Mouse (Mus musculus) kidney, embryonic 15.5 days (tissue): Measurements from ENCODE around the gene Csnk1g1. TPM values are rescaled to one million over a fixed set of nuclear protein-coding genes. Genes with fewer than 3 reads are reported as not detected.

Experiments used
- ATAC-seq: fragments of 200-750 bp; cut with Nextera tagmentation; replicated peaks from 2 replicates; pipeline ENCODE4 v1.8.0; 2017; ENCODE audit warnings: moderate TSS enrichment; ENCODE audit not compliant: low FRiP score
- H3K27ac ChIP-seq: fragments of 300-500 bp; sonication (generic); 2 replicates; pipeline ENCODE4 v1.5.1; 2015; ENCODE audit warnings: mild to moderate bottlenecking, inconsistent platforms
- H3K27me3 ChIP-seq: fragments of 300-500 bp; sonication (generic); 2 replicates; pipeline ENCODE4 v1.6.1; 2015; ENCODE audit warnings: inconsistent platforms
- H3K36me3 ChIP-seq: fragments of 300-500 bp; sonication (generic); 2 replicates; pipeline ENCODE4 v1.6.1; 2015; ENCODE audit warnings: inconsistent platforms
- H3K4me1 ChIP-seq: fragments of 300-500 bp; sonication (generic); 2 replicates; pipeline ENCODE4 v1.6.1; 2015; ENCODE audit warnings: inconsistent platforms
- H3K4me2 ChIP-seq: fragments of 300-500 bp; sonication (generic); 2 replicates; pipeline ENCODE4 v1.6.1; 2015; ENCODE audit warnings: moderate library complexity, mild to moderate bottlenecking, inconsistent platforms
- H3K4me3 ChIP-seq: fragments of 300-500 bp; sonication (generic); replicated peaks from 2 replicates; pipeline ENCODE4 v1.5.1; 2015; ENCODE audit warnings: mild to moderate bottlenecking, inconsistent platforms
- H3K9ac ChIP-seq: fragments of 300-500 bp; sonication (generic); 2 replicates; pipeline ENCODE4 v1.6.1; 2015; ENCODE audit warnings: mild to moderate bottlenecking, inconsistent platforms
- H3K9me3 ChIP-seq: fragments of 300-500 bp; sonication (generic); replicated peaks from 2 replicates; pipeline ENCODE4 v1.6.1; 2016; ENCODE audit warnings: inconsistent platforms
- WGBS: fragments of 180-500 bp; shearing (Covaris S2); methylation state at CpG from one replicate; pipeline ENCODE4 v1.1.7; 2015; ENCODE audit warnings: mixed read lengths; 5-methylcytosine and 5-hydroxymethylcytosine counted together
- polyA plus RNA-seq: library from polyadenylated mRNA; unstranded; fragments of >200 nt; fragmentation: Nextera tagmentation; extraction: Ambion mirVana; gene quantifications from 2 replicates; pipeline ENCODE4 v1.2.1, GENCODE M21; 2015

The Csnk1g1 gene
- polyA plus RNA-seq, result 16.5 and 16.6 TPM in 2 replicates

- under 1% methylated on average over 38 of the region's 38 CpGs for WGBS
- Histone ChIP-seq H3K9me3 (no peaks in the 10 kb centered on the region), H3K36me3 (peaks cover 22% of the 10 kb centered on the region), H3K27ac (peak within 1 kb of the TSS; percentile 95), H3K4me2 (peak within 1 kb of the TSS; percentile 86), H3K9ac (peak within 1 kb of the TSS; percentile 77), H3K4me3 (peak within 1 kb of the TSS; percentile 87), H3K27me3 (no peaks in the 10 kb centered on the region), H3K4me1 (peaks cover 8% of the 10 kb centered on the region; the same call in 1 of the 2 replicates)
- ATAC-seq, result peak; percentile 99
Measured at GRCm38 (mm10) chr9:65908394-65909300, at the start of gene Csnk1g1, which contains the start of gene Trip4. TSS of gene Csnk1g1 (plus strand) at chr9:65908924. TSS of gene Trip4 (minus strand) at chr9:65908794.

GRCm38 (mm10) chr9:65859656-65860055 is 49.1 kb upstream of the Csnk1g1 start:
- peaks cover 60% of the 10 kb centered on the region for H3K36me3 ChIP-seq
- WGBS, result 29% methylated on average over 1 of the region's 1 CpGs
- H3K27me3 ChIP-seq, result no peaks in the 10 kb centered on the region
- no peak overlapping the region for H3K27ac ChIP-seq
- H3K4me3 ChIP-seq, result no peak overlapping the region
- no peak overlapping the region for H3K4me2 ChIP-seq
- no peaks in the 10 kb centered on the region for H3K9me3 ChIP-seq
- ATAC-seq, result no peak
- no peak overlapping the region for H3K9ac ChIP-seq
- no peaks in the 10 kb centered on the region for H3K4me1 ChIP-seq

- WGBS, result under 1% methylated on average over 37 of the region's 37 CpGs
- no peaks in the 10 kb centered on the region for H3K27me3 ChIP-seq
- H3K36me3 ChIP-seq, result peaks cover 10% of the 10 kb centered on the region; the same call in 1 of the 2 replicates
- H3K9me3 ChIP-seq, result no peaks in the 10 kb centered on the region
- H3K27ac ChIP-seq, result peak overlapping the region; percentile 86
- H3K4me2 ChIP-seq, result peak overlapping the region; percentile 72
- H3K4me3 ChIP-seq, result peak overlapping the region; percentile 77
- ATAC-seq, result peak; percentile 98
- peaks cover 10% of the 10 kb centered on the region; the same call in 1 of the 2 replicates for H3K4me1 ChIP-seq
- H3K9ac ChIP-seq, result peak overlapping the region; percentile 72
Measured at GRCm38 (mm10) chr9:65884564-65885315, 24.0 kb upstream of the Csnk1g1 start.

GRCm38 (mm10) chr9:65890143-65890628 is 18.5 kb upstream of the Csnk1g1 start, which contains the start of gene Pclaf:
TSS of gene Pclaf (plus strand) at chr9:65890237.
- Histone ChIP-seq H3K27ac (peak within 1 kb of the TSS; percentile 74), H3K27me3 (no peaks in the 10 kb centered on the region), H3K4me2 (peak within 1 kb of the TSS; percentile 88), H3K4me3 (peak within 1 kb of the TSS; percentile 81), H3K4me1 (peaks cover 21% of the 10 kb centered on the region), H3K9me3 (no peaks in the 10 kb centered on the region), H3K36me3 (peaks cover 25% of the 10 kb centered on the region), H3K9ac (peak within 1 kb of the TSS; percentile 79)
- WGBS, result under 1% methylated on average over 21 of the region's 21 CpGs
- ATAC-seq, result peak; percentile 97

GRCm38 (mm10) chr9:65891126-65891525 is 17.6 kb upstream of the Csnk1g1 start:
- H3K27me3 ChIP-seq, result no peaks in the 10 kb centered on the region
- peak overlapping the region; percentile 81 for H3K4me3 ChIP-seq
- 0 out of 2 replicates have a peak overlapping the region, but pooled peaks have one; percentile 74 for H3K27ac ChIP-seq
- peak overlapping the region; percentile 79 for H3K9ac ChIP-seq
- peaks cover 14% of the 10 kb centered on the region for H3K4me1 ChIP-seq
- ATAC-seq, result no peak
- no peaks in the 10 kb centered on the region for H3K9me3 ChIP-seq
- under 1% methylated on average over 5 of the region's 5 CpGs for whole genome bisulfite sequencing
- peaks cover 34% of the 10 kb centered on the region for H3K36me3 ChIP-seq
- peak overlapping the region; percentile 88 for H3K4me2 ChIP-seq

GRCm38 (mm10) chr9:65896977-65897376 is 11.7 kb upstream of the Csnk1g1 start:
- Histone ChIP-seq H3K4me3 (no peak overlapping the region), H3K36me3 (peaks cover 79% of the 10 kb centered on the region), H3K9me3 (no peaks in the 10 kb centered on the region), H3K9ac (no peak overlapping the region), H3K27ac (no peak overlapping the region), H3K4me1 (peaks cover under 1% of the 10 kb centered on the region), H3K27me3 (no peaks in the 10 kb centered on the region), H3K4me2 (no peak overlapping the region)
- 86% methylated on average over 2 of the region's 2 CpGs for WGBS
- no peak for ATAC-seq

- Histone ChIP-seq H3K4me1 (peaks cover 5% of the 10 kb centered on the region; the same call in 1 of the 2 replicates), H3K27me3 (no peaks in the 10 kb centered on the region), H3K36me3 (peaks cover 66% of the 10 kb centered on the region), H3K9me3 (no peaks in the 10 kb centered on the region), H3K27ac (no peak overlapping the region), H3K9ac (no peak overlapping the region), H3K4me2 (no peak overlapping the region), H3K4me3 (no peak overlapping the region)
- 100% methylated on average over 3 of the region's 3 CpGs for WGBS
- ATAC-seq, result no peak
Measured at GRCm38 (mm10) chr9:65902879-65903278, 5.8 kb upstream of the Csnk1g1 start.

- no peak for ATAC-seq
- Histone ChIP-seq H3K9me3 (no peaks in the 10 kb centered on the region), H3K27me3 (no peaks in the 10 kb centered on the region), H3K36me3 (peaks cover 64% of the 10 kb centered on the region), H3K4me1 (peaks cover 6% of the 10 kb centered on the region; the same call in 1 of the 2 replicates), H3K4me2 (no peak overlapping the region), H3K9ac (no peak overlapping the region), H3K4me3 (no peak overlapping the region), H3K27ac (no peak overlapping the region)
Measured at GRCm38 (mm10) chr9:65903419-65903818, 5.3 kb upstream of the Csnk1g1 start.

- peaks cover 8% of the 10 kb centered on the region; the same call in 1 of the 2 replicates for H3K4me1 ChIP-seq
- H3K9ac ChIP-seq, result peak overlapping the region; percentile 77
- H3K36me3 ChIP-seq, result peaks cover 16% of the 10 kb centered on the region
- no peaks in the 10 kb centered on the region for H3K27me3 ChIP-seq
- H3K4me2 ChIP-seq, result peak overlapping the region; percentile 86
- under 1% methylated on average over 33 of the region's 34 CpGs for WGBS
- ATAC-seq, result peak; percentile 77
- peak overlapping the region; percentile 87 for H3K4me3 ChIP-seq
- H3K9me3 ChIP-seq, result no peaks in the 10 kb centered on the region
- peak overlapping the region; percentile 95 for H3K27ac ChIP-seq
Measured at GRCm38 (mm10) chr9:65909301-65909801, 627 bp downstream of the Csnk1g1 start.

GRCm38 (mm10) chr9:65909837-65910236 is 1.1 kb downstream of the Csnk1g1 start:
- Histone ChIP-seq H3K9ac (peak overlapping the region; percentile 77), H3K4me3 (peak overlapping the region; percentile 87), H3K9me3 (no peaks in the 10 kb centered on the region), H3K4me2 (peak overlapping the region; percentile 86), H3K36me3 (peaks cover 14% of the 10 kb centered on the region), H3K27me3 (no peaks in the 10 kb centered on the region), H3K27ac (peak overlapping the region; percentile 95), H3K4me1 (peaks cover 8% of the 10 kb centered on the region; the same call in 1 of the 2 replicates)
- WGBS, result 5% methylated on average over 4 of the region's 4 CpGs
- no peak for ATAC-seq

- no peak for ATAC-seq
- no peaks in the 10 kb centered on the region for H3K27me3 ChIP-seq
- 75% methylated on average over 2 of the region's 2 CpGs for WGBS
- no peaks in the 10 kb centered on the region for H3K9me3 ChIP-seq
- H3K4me2 ChIP-seq, result no peak overlapping the region
- H3K36me3 ChIP-seq, result no peaks in the 10 kb centered on the region
- 0 out of 2 replicates have a peak, but pooled peaks cover 2% of the 10 kb centered on the region for H3K4me1 ChIP-seq
- H3K27ac ChIP-seq, result no peak overlapping the region
- no peak overlapping the region for H3K4me3 ChIP-seq
- H3K9ac ChIP-seq, result no peak overlapping the region
Measured at GRCm38 (mm10) chr9:65913976-65914375, 5.3 kb downstream of the Csnk1g1 start.
